Mouse (Mus musculus) CH12.LX (cell line): Measurements from ENCODE around the gene Rfx4. TPM values are rescaled to one million over a fixed set of nuclear protein-coding genes. Genes with fewer than 3 reads are reported as not detected.

Source experiments
- DNase-seq: peaks from one replicate; pipeline ENCODE4 v3.0.0-alpha.2; 2013; ENCODE audit errors: extremely low read depth
- H3K27ac ChIP-seq: 2 replicates; pipeline ENCODE4 v1.5.1; 2012; ENCODE audit warnings: low read depth, mild to moderate bottlenecking, control low read depth, moderate library complexity; ENCODE audit not compliant: insufficient read depth
- H3K27me3 ChIP-seq: replicated peaks from 2 replicates; pipeline ENCODE3; 2012; ENCODE audit warnings: inconsistent platforms
- H3K36me3 ChIP-seq, 2 experiments: replicated peaks in 1 of 2; 2 replicates each; pipeline versions ENCODE3 to v1.6.1; 2012; ENCODE audit warnings: inconsistent platforms in 1 of 2, low read length in 1 of 2, mild to moderate bottlenecking in 1 of 2, mixed read lengths in 1 of 2, moderate library complexity in 1 of 2; ENCODE audit not compliant: control insufficient read depth in 1 of 2, insufficient read depth in 1 of 2
- H3K4me1 ChIP-seq, 2 experiments: 2 replicates each; pipeline ENCODE4 v1.6.1; 2012; ENCODE audit warnings: inconsistent platforms in 1 of 2, moderate library complexity in 1 of 2; ENCODE audit not compliant: insufficient read depth in 2 of 2, control insufficient read depth in 1 of 2
- H3K4me2 ChIP-seq: 2 replicates; pipeline ENCODE4 v1.6.1; 2012; ENCODE audit warnings: low read depth, mild to moderate bottlenecking, control low read depth; ENCODE audit not compliant: poor library complexity, insufficient read depth, severe bottlenecking
- H3K4me3 ChIP-seq, 3 experiments: fragments of 150-350 bp in 1 of 3; sonication (generic) in 1 of 3; replicated peaks in 1 of 3; 2 replicates each; pipeline versions ENCODE3 to v1.5.1; 2011 to 2012; ENCODE audit warnings: low read depth in 2 of 3, low read length in 2 of 3, mild to moderate bottlenecking in 2 of 3, moderate library complexity in 2 of 3, control low read depth in 1 of 3, improper control_type of control experiment in 1 of 3, inconsistent platforms in 1 of 3, mixed read lengths in 1 of 3; ENCODE audit not compliant: poor library complexity in 1 of 3
- H3K79me2 ChIP-seq: replicated peaks from 2 replicates; pipeline ENCODE4 v1.6.1; 2012; ENCODE audit warnings: mild to moderate bottlenecking, moderate library complexity; ENCODE audit not compliant: control insufficient read depth, poor library complexity, insufficient read depth, severe bottlenecking; ENCODE audit errors: extremely low read depth
- H3K9ac ChIP-seq: 2 replicates; pipeline ENCODE4 v1.6.1; 2012; ENCODE audit warnings: low read depth, mild to moderate bottlenecking, control low read depth, moderate library complexity; ENCODE audit not compliant: insufficient read depth
- H3K9me3 ChIP-seq: replicated peaks from 2 replicates; pipeline ENCODE3; 2012; ENCODE audit warnings: low read length, inconsistent platforms, mixed read lengths
- BHLHE40 ChIP-seq: IDR thresholded peaks from 2 replicates; pipeline ENCODE4 v1.6.1; 2011; ENCODE audit warnings: mild to moderate bottlenecking, low read depth, low read length, improper control_type of control experiment
- CHD2 ChIP-seq: IDR thresholded peaks from 2 replicates; pipeline ENCODE4 v1.6.1; 2011; ENCODE audit warnings: low read length, improper control_type of control experiment
- CTCF ChIP-seq, 2 experiments: IDR thresholded peaks in 1 of 2; conservative IDR thresholded peaks in 1 of 2; 2 replicates each; pipeline ENCODE4 v1.5.1; 2011 to 2012; ENCODE audit warnings: low read depth in 2 of 2, low read length in 2 of 2, improper control_type of control experiment in 1 of 2, inconsistent platforms in 1 of 2, mild to moderate bottlenecking in 1 of 2, moderate library complexity in 1 of 2
- E2F4 ChIP-seq: IDR thresholded peaks from 2 replicates; pipeline ENCODE4 v1.6.1; 2011; ENCODE audit warnings: low read depth, low read length, improper control_type of control experiment; ENCODE audit not compliant: insufficient replicate concordance
- ELF1 ChIP-seq: IDR thresholded peaks from 2 replicates; pipeline ENCODE4 v1.6.1; 2014; ENCODE audit warnings: low read depth, mild to moderate bottlenecking, inconsistent platforms, low read length, improper control_type of control experiment
- ETS1 ChIP-seq: conservative IDR thresholded peaks from 2 replicates; pipeline ENCODE4 v1.6.1; 2012; ENCODE audit warnings: low read depth, mild to moderate bottlenecking, inconsistent platforms, low read length, improper control_type of control experiment, moderate library complexity
- GABPA ChIP-seq: IDR thresholded peaks from 2 replicates; pipeline ENCODE4 v1.6.1; 2012; ENCODE audit warnings: low read depth, low read length, improper control_type of control experiment, inconsistent platforms; ENCODE audit not compliant: insufficient replicate concordance
- IRF4 ChIP-seq: IDR thresholded peaks from 2 replicates; pipeline ENCODE4 v1.6.1; 2014; ENCODE audit warnings: low read depth, mild to moderate bottlenecking, inconsistent platforms, low read length, improper control_type of control experiment
- JUND ChIP-seq: conservative IDR thresholded peaks from 2 replicates; pipeline ENCODE4 v1.6.1; 2011; ENCODE audit warnings: low read depth, low read length, improper control_type of control experiment
- MAFK ChIP-seq: IDR thresholded peaks from 2 replicates; pipeline ENCODE4 v1.6.1; 2011; ENCODE audit warnings: low read length, improper control_type of control experiment; ENCODE audit not compliant: insufficient replicate concordance
- MAX ChIP-seq: IDR thresholded peaks from 2 replicates; pipeline ENCODE4 v1.6.1; 2011; ENCODE audit warnings: low read length, improper control_type of control experiment
- MEF2A ChIP-seq: IDR thresholded peaks from 2 replicates; pipeline ENCODE4 v1.6.1; 2014; ENCODE audit warnings: low read depth, mild to moderate bottlenecking, inconsistent platforms, low read length, improper control_type of control experiment, borderline replicate concordance
- MXI1 ChIP-seq: IDR thresholded peaks from 2 replicates; pipeline ENCODE4 v1.6.1; 2011; ENCODE audit warnings: mild to moderate bottlenecking, low read depth, low read length, improper control_type of control experiment
- NRF1 ChIP-seq: IDR thresholded peaks from 2 replicates; pipeline ENCODE4 v1.6.1; 2014; ENCODE audit warnings: low read depth, mild to moderate bottlenecking, inconsistent platforms, low read length, improper control_type of control experiment, moderate library complexity
- PAX5 ChIP-seq: IDR thresholded peaks from 2 replicates; pipeline ENCODE4 v1.6.1; 2012; ENCODE audit warnings: low read length, inconsistent platforms, mixed read lengths
- POLR2AphosphoS2 ChIP-seq: IDR thresholded peaks from 2 replicates; pipeline ENCODE4 v1.6.1; 2011; ENCODE audit warnings: low read depth, low read length, improper control_type of control experiment
- RCOR1 ChIP-seq: conservative IDR thresholded peaks from 2 replicates; pipeline ENCODE4 v1.6.1; 2012; ENCODE audit warnings: low read depth, mild to moderate bottlenecking, inconsistent platforms, low read length, improper control_type of control experiment
- SMC3 ChIP-seq: IDR thresholded peaks from 2 replicates; pipeline ENCODE4 v1.6.1; 2011; ENCODE audit warnings: low read depth, low read length, improper control_type of control experiment
- TCF12 ChIP-seq: IDR thresholded peaks from 2 replicates; pipeline ENCODE4 v1.6.1; 2014; ENCODE audit warnings: low read depth, mild to moderate bottlenecking, inconsistent platforms, low read length, improper control_type of control experiment
- USF1 ChIP-seq: IDR thresholded peaks from 2 replicates; pipeline ENCODE4 v1.6.1; 2014; ENCODE audit warnings: low read depth, mild to moderate bottlenecking, inconsistent platforms, low read length, improper control_type of control experiment
- ZC3H11A ChIP-seq: IDR thresholded peaks from 2 replicates; pipeline ENCODE4 v1.6.1; 2012; ENCODE audit warnings: low read depth, mild to moderate bottlenecking, inconsistent platforms, low read length, improper control_type of control experiment
- ZKSCAN1 ChIP-seq: IDR thresholded peaks from 2 replicates; pipeline ENCODE4 v1.6.1; 2012; ENCODE audit warnings: low read depth, inconsistent platforms, low read length, improper control_type of control experiment, borderline replicate concordance
- ZMIZ1 ChIP-seq: IDR thresholded peaks from 2 replicates; pipeline ENCODE4 v1.6.1; 2012; ENCODE audit warnings: low read depth, mild to moderate bottlenecking, inconsistent platforms, low read length, improper control_type of control experiment
- ZNF384 ChIP-seq: IDR thresholded peaks from 2 replicates; pipeline ENCODE4 v1.6.1; 2012; ENCODE audit warnings: low read depth, low read length, improper control_type of control experiment, inconsistent platforms
- dilution Hi-C: fragments of 300-500 bp; cut with MboI; formaldehyde crosslinking; loops from 2 replicates; pipeline ENCODE4 v1.14.3; 2020; ENCODE audit warnings: low sequenced_read_pairs; ENCODE audit not compliant: extremely low pct_unique_long_range_greater_than_20kb, extremely low pct_ligation_motif_present
- in situ Hi-C: fragments of 300-500 bp; cut with MboI; formaldehyde crosslinking; loops from 3 replicates; pipeline ENCODE4 v1.14.3; 2019; ENCODE audit warnings: low sequenced_read_pairs, low pct_ligation_motif_present, low pct_unique_long_range_greater_than_20kb, mixed read lengths
- polyA plus RNA-seq: library from polyadenylated mRNA; unstranded; fragments of >175 nt; gene quantifications from 2 replicates; pipeline ENCODE4 v1.2.1, GENCODE M21; 2012; ENCODE audit warnings: low read depth; ENCODE audit not compliant: insufficient read length
- total RNA-seq, 2 experiments: library from RNA; depleted of rRNA; stranded (reverse); fragments of 300-350 nt in 1 of 2; fragments of >200 nt in 1 of 2; gene quantifications; 2 replicates each; pipeline ENCODE4 v1.2.3; 2012 to 2014

Gene Rfx4
- total and polyA plus RNA-seq, 3 experiments: 0.04 TPM; not detected in 2

GRCm38 (mm10) chr10:84733511-84733910 is 22.4 kb upstream of the Rfx4 start:
- Histone ChIP-seq H3K27me3 (no peaks in the 10 kb centered on the region), H3K4me2 (no peak overlapping the region), H3K36me3 (no peaks in the 10 kb centered on the region), H3K9ac (no peak overlapping the region), H3K4me1 (peaks cover 4 to 13% of the 10 kb centered on the region in 2 experiments), H3K79me2 (no peaks in the 10 kb centered on the region), H3K4me3 (no peak overlapping the region), H3K27ac (no peak overlapping the region), H3K9me3 (no peaks in the 10 kb centered on the region)
- dilution Hi-C loops: no loop called here
- in situ Hi-C loops: no loop called here
- TF ChIP-seq BHLHE40: no peak
- TF ChIP-seq ZKSCAN1: no peak
- no peak for TF ChIP-seq USF1
- no peak for TF ChIP-seq ETS1
- TF ChIP-seq MEF2A: no peak
- no peak for TF ChIP-seq ZMIZ1
- TF ChIP-seq MXI1: no peak
- no peak for TF ChIP-seq CHD2
- TF ChIP-seq MAX: no peak
- no peak for TF ChIP-seq IRF4
- TF ChIP-seq SMC3: no peak
- no peak for TF ChIP-seq GABPA
- no peak for TF ChIP-seq TCF12
- no peak for TF ChIP-seq JUND
- TF ChIP-seq NRF1: no peak
- TF ChIP-seq ZC3H11A: no peak
- TF ChIP-seq POLR2AphosphoS2: no peak
- DNase-seq: no peak

DNA sequence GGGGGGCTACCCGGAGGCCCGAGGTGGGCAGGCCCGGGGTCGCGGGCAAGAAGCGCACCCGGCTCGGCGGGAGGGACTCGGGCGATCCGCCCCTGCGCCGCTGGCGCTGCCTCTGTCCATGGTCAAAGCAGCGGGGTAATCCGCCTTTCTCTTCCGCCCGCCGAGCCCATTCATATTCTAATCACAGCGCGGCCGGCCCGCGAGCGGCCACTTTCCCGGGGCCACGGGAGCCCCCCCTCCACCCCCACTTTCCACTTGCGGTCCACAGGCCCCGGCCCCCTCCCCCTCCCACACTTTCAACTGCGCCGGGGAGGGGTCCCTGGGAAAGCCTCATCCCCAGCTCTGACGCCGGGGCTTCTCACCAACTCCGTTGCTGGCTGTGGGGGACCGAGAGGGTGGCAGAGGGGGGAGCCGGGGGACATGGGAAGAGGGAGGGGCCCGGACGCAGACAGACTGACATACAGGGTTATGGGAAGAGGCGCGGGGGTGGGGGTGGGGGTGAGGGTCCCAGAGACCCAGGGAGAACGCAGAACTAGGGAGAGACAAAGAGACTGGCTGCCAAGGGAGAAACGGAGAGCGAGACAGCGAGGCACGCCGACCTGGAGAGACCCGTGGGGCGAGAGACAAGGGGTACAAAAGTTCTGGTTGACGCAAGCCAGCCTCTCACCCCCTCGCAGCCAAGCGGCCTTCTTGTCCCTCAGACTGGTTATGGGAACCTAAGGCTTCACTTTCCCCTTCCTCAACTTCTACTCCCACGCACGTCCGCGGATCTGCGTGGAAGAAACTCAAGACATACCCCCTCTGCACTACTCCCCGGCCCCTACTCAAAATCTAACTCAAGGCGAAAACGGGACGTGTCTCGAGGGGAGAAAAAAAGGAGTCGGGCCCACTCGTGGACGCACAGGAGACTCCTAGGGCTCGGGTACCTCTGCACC is 744 bp upstream of the Rfx4 start:
- Histone ChIP-seq H3K79me2 (no peaks in the 10 kb centered on the region), H3K27me3 (no peaks in the 10 kb centered on the region), H3K9ac (no peak overlapping the region), H3K4me2 (no peak overlapping the region), H3K4me1 (no peaks in the 10 kb centered on the region), H3K9me3 (peaks cover 2% of the 10 kb centered on the region), H3K36me3 (no peaks in the 10 kb centered on the region), H3K4me3 (no peak overlapping the region), H3K27ac (no peak overlapping the region)
- TF ChIP-seq JUND (no peak), PAX5 (no peak), CTCF (conservative IDR thresholded peaks at IDR 0.05 in 1 of 2, IDR thresholded peaks at IDR 0.05 in 1 of 2; ENCODE audit: low read depth in 2 of 2, low read length in 2 of 2) (no peak), ZNF384 (no peak), GABPA (no peak), MEF2A (no peak), RCOR1 (no peak), ELF1 (no peak), E2F4 (no peak), MAFK (no peak)
- in situ Hi-C loops: no loop called here
- dilution Hi-C loops: no loop called here
- no peak for DNase-seq
